Mouse (Mus musculus) embryo, embryonic 11.5 days (tissue): ENCODE measurements at regions not wholly inside any gene's neighbourhood (a gene's known extent, or its start where the extent isn't known, plus 50 kb on each side); places are given as distances from the start of the nearest gene placed in this dataset.
A peak's percentile ranks its signal among the peaks of the same experiment; 100 is the strongest.

ENCODE experiments used
- DNase-seq: peaks from one replicate; pipeline ENCODE4 v3.0.0-alpha.2; 2012; ENCODE audit warnings: low read depth, low spot score

GRCm38 (mm10) chr16:51315608-51316007, 715.4 kb upstream of the Cblb start:
- DNase-seq, result peak; percentile 36

GRCm38 (mm10) chr16:51332262-51332661, 698.8 kb upstream of the Cblb start:
- DNase-seq, result no peak

GRCm38 (mm10) chr16:51334972-51335371, 696.1 kb upstream of the Cblb start:
- DNase-seq, result no peak

- DNase-seq, result no peak
Observed at GRCm38 (mm10) chr16:51347120-51347519, 683.9 kb upstream of the Cblb start.

- no peak for DNase-seq
Observed at GRCm38 (mm10) chr16:51352151-51352550, 678.9 kb upstream of the Cblb start.

GRCm38 (mm10) chr16:51353791-51354190, 677.2 kb upstream of the Cblb start:
- DNase-seq, result no peak

- DNase-seq, result no peak
Observed at GRCm38 (mm10) chr16:51370070-51370469, 661.0 kb upstream of the Cblb start.

GRCm38 (mm10) chr16:51386456-51386855, 644.6 kb upstream of the Cblb start:
- DNase-seq, result no peak

GRCm38 (mm10) chr16:51387498-51387897, 643.5 kb upstream of the Cblb start:
- no peak for DNase-seq

- DNase-seq, result no peak
Observed at GRCm38 (mm10) chr16:51393871-51394270, 637.2 kb upstream of the Cblb start.
